ENCODE assay signal across 24 mouse cellular contexts in the genomic region with DNA sequence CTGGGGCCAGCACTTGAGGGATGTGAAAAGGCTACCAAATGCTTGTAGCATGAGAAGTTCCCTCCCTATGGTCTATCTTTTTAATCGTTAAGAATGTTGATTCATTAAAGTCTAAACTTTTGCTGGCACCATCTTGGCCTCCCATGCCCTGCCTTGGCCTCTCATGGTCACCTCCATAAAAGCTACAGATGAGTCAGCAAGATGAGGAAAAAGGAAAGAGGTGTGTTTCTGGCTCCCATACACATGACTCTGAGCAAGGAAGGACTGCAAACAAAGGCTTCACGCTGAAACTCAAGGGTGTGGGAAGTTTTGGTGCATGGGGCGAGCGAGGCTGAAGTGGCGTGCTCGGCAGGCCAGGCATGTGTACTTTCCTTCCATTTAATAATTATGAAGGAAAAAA. TPM values are rescaled to one million over a fixed set of nuclear protein-coding genes. Genes with fewer than 3 reads are reported as not detected.
DNase-seq lines count a peak whose midpoint lies in the region; ATAC-seq and TF ChIP-seq lines count a peak whose summit lies in the region.
"Had no signal": no experiment of that assay in that cellular context is flagged by ENCODE, and none has a peak within 500 bp of the region (broad histone marks: within the 10 kb centered on the region; RNA-seq: fewer than 3 reads in every experiment).

No protein-coding gene starts in this region.

- peak; percentile 41; the same call in 1 of the 2 replicates for ATAC-seq in lung, postnatal 0 days
- ATAC-seq in stomach, embryonic 15.5 days (ENCODE audit: insufficient read depth, low FRiP score, low read depth), result no peak
- no peak for ATAC-seq in inflammation-experienced regulatory T-cells, adult 6 months
- ATAC-seq: activated CD4-positive, CD25-positive, alpha-beta regulatory T cell, adult 4 months; CD4-positive, CD25-positive, alpha-beta regulatory T cell, adult 4 months; forebrain, embryonic 15.5 days; Patski had no signal

- no peaks in the 10 kb centered on the region for H3K4me1 ChIP-seq in lung, postnatal 0 days (ENCODE audit: insufficient read depth, low read depth, low read length)
- 0 out of 2 replicates have a peak, but pooled peaks cover 2% of the 10 kb centered on the region for H3K4me1 ChIP-seq in lung, adult 2 months (ENCODE audit: control insufficient read depth, insufficient read depth, low read length)
- no peaks in the 10 kb centered on the region for H3K4me1 ChIP-seq in stomach, embryonic 15.5 days
- H3K4me1 ChIP-seq: embryonic facial prominence, embryonic 15.5 days; hindbrain, embryonic 15.5 days had no signal

- DNase-seq in lung, postnatal 0 days (ENCODE audit: low spot score), result peak; percentile 58
- no peak for DNase-seq in lung, adult 2 months
- DNase-seq in urinary bladder, postnatal 14 days (ENCODE audit: low spot score), result peak; percentile 21
- DNase-seq in urinary bladder, postnatal 36 days (ENCODE audit: low spot score in 2 of 2), result no peak
- DNase-seq in kidney, adult 8-10 months, result no peak
- DNase-seq: adrenal gland, adult 8-10 months; B cell, adult 2 months; cerebellum, adult 11 months; cerebellum, adult 8-10 months; cerebellum, postnatal 14 days; embryo, embryonic 11 days; heart, postnatal 36 days had no signal

- H3K4me3 ChIP-seq in lung, postnatal 0 days (ENCODE audit: low read depth, low read length), result no peak overlapping the region
- H3K4me3 ChIP-seq in lung, adult 2 months (replicated peaks; ENCODE audit: extremely low read depth, low read depth, low read length), result no peak overlapping the region
- H3K4me3 ChIP-seq in stomach, embryonic 15.5 days (replicated peaks), result no peak overlapping the region
- H3K4me3 ChIP-seq: embryonic facial prominence, embryonic 15.5 days; erythroblast, embryonic 14.5 days; forebrain, embryonic 15.5 days; heart, embryonic 13.5 days; hindbrain, embryonic 15.5 days had no signal

- no peak for TF ChIP-seq POLR2A in lung, adult 2 months (IDR thresholded peaks at IDR 0.05; ENCODE audit: borderline replicate concordance, extremely low read depth, low read depth, low read length)

- no peak overlapping the region for H3K27ac ChIP-seq in lung, postnatal 0 days (ENCODE audit: low read length)
- H3K27ac ChIP-seq in stomach, embryonic 15.5 days, result peak overlapping the region; percentile 16; the same call in 1 of the 2 replicates
- H3K27ac ChIP-seq: embryonic facial prominence, embryonic 15.5 days; forebrain, embryonic 15.5 days; heart, embryonic 13.5 days; hindbrain, embryonic 15.5 days had no signal

- no peak overlapping the region for H3K9ac ChIP-seq in lung, postnatal 0 days (replicated peaks; ENCODE audit: low read depth)
- no peak overlapping the region for H3K9ac ChIP-seq in stomach, embryonic 15.5 days
- H3K9ac ChIP-seq: embryonic facial prominence, embryonic 15.5 days; forebrain, embryonic 15.5 days; heart, embryonic 13.5 days; hindbrain, embryonic 15.5 days had no signal

- H3K9me3 ChIP-seq in lung, postnatal 0 days (ENCODE audit: low read length), result no peaks in the 10 kb centered on the region
- no peaks in the 10 kb centered on the region for H3K9me3 ChIP-seq in stomach, embryonic 15.5 days
- H3K9me3 ChIP-seq: embryonic facial prominence, embryonic 15.5 days; forebrain, embryonic 15.5 days; G1E; heart, embryonic 13.5 days; hindbrain, embryonic 15.5 days had no signal

- H3K36me3 ChIP-seq in lung, postnatal 0 days (ENCODE audit: insufficient read depth, low read length), result no peaks in the 10 kb centered on the region
- no peaks in the 10 kb centered on the region for H3K36me3 ChIP-seq in stomach, embryonic 15.5 days
- H3K36me3 ChIP-seq: embryonic facial prominence, embryonic 15.5 days; forebrain, embryonic 15.5 days; G1E; heart, embryonic 13.5 days; hindbrain, embryonic 15.5 days had no signal

- TF ChIP-seq CTCF in lung, postnatal 0 days (IDR thresholded peaks at IDR 0.05), result no peak
- no peak for TF ChIP-seq CTCF in lung, adult 2 months (IDR thresholded peaks at IDR 0.05; ENCODE audit: insufficient read depth, low read length)

- no peak for TF ChIP-seq EP300 in lung, postnatal 0 days (IDR thresholded peaks at IDR 0.05)

- 58% methylated on average over 6 of the region's 6 CpGs for WGBS in lung, postnatal 0 days
- 62% methylated on average over 6 of the region's 6 CpGs for WGBS in lung, adult 2 months
- WGBS in stomach, embryonic 15.5 days, result 63% methylated on average over 6 of the region's 6 CpGs

- H3K4me2 ChIP-seq in lung, postnatal 0 days (replicated peaks; ENCODE audit: low read depth, low read length), result no peak overlapping the region
- H3K4me2 ChIP-seq in stomach, embryonic 15.5 days, result no peak overlapping the region
- H3K4me2 ChIP-seq: embryonic facial prominence, embryonic 15.5 days; forebrain, embryonic 15.5 days; heart, embryonic 13.5 days; hindbrain, embryonic 15.5 days had no signal

- H3K27me3 ChIP-seq in lung, postnatal 0 days (replicated peaks; ENCODE audit: insufficient read depth, low read length), result no peaks in the 10 kb centered on the region
- H3K27me3 ChIP-seq in stomach, embryonic 15.5 days (replicated peaks), result no peaks in the 10 kb centered on the region
- H3K27me3 ChIP-seq: embryonic facial prominence, embryonic 15.5 days; forebrain, embryonic 15.5 days; hindbrain, embryonic 15.5 days; Patski had no signal

RNA-seq across cellular contexts. Expression of gene Pparg, which starts 41.9 kb away (rescaled TPM):
- polyA plus RNA-seq in lung, postnatal 0 days (2015; fragmentation: Nextera tagmentation; extraction: Ambion mirVana), result 6.7 and 7.7 TPM in 2 replicates
- 11.7 and 13.7 TPM in 2 replicates for polyA plus RNA-seq in lung, adult 2 months (2012; rRNA removed)
- 15.6 and 17.1 TPM in 2 replicates for polyA plus RNA-seq in stomach, embryonic 15.5 days (2015; fragmentation: Nextera tagmentation; extraction: Ambion mirVana)
- polyA plus RNA-seq in inflammation-experienced regulatory T-cells, adult 6 months (2017; shearing (Covaris generic)), result under 1 TPM; 0.43 to 0.99 (median 0.54) TPM
- polyA plus RNA-seq: erythroblast, embryonic 14.5 days; forebrain, embryonic 11.5 days; forebrain, embryonic 15.5 days; G1E had no signal

Comparison
In these comparisons a context has a peak if more than half of its experiments do, and no peak if none do; other contexts are left out.
1. DNase-seq: peak in lung, postnatal 0 days (single experiment) and urinary bladder, postnatal 14 days (single experiment); none in lung, adult 2 months (single experiment), urinary bladder, postnatal 36 days (0 of 2) and kidney, adult 8-10 months (0 of 2).